Mouse (Mus musculus) embryonic facial prominence, embryonic 12.5 days (tissue): ENCODE measurements at regions not wholly inside any gene's neighbourhood (a gene's known extent, or its start where the extent isn't known, plus 50 kb on each side); places are given as distances from the start of the nearest gene placed in this dataset.

Source experiments
- ATAC-seq: fragments of 200-750 bp; cut with Nextera tagmentation; 2 replicates; pipeline ENCODE4 v1.8.0; 2017; ENCODE audit not compliant: insufficient number of reproducible peaks, insufficient read depth, low FRiP score, low TSS enrichment
- H3K27ac ChIP-seq: fragments of 300-500 bp; sonication (generic); 2 replicates; pipeline ENCODE4 v1.5.1; 2016; ENCODE audit warnings: mild to moderate bottlenecking
- H3K27me3 ChIP-seq: fragments of 300-500 bp; sonication (generic); 2 replicates; pipeline ENCODE4 v1.6.1; 2016; ENCODE audit warnings: mild to moderate bottlenecking, moderate library complexity
- H3K36me3 ChIP-seq: fragments of 300-500 bp; sonication (generic); 2 replicates; pipeline ENCODE4 v1.6.1; 2016; ENCODE audit warnings: mild to moderate bottlenecking
- H3K4me1 ChIP-seq: fragments of 300-500 bp; sonication (generic); 2 replicates; pipeline ENCODE4 v1.6.1; 2016
- H3K4me2 ChIP-seq: fragments of 300-500 bp; sonication (generic); replicated peaks from 2 replicates; pipeline ENCODE4 v1.6.1; 2016; ENCODE audit warnings: mild to moderate bottlenecking, moderate library complexity
- H3K4me3 ChIP-seq: fragments of 300-500 bp; sonication (generic); 2 replicates; pipeline ENCODE4 v1.5.1; 2016; ENCODE audit warnings: mild to moderate bottlenecking
- H3K9ac ChIP-seq: fragments of 300-500 bp; sonication (generic); 2 replicates; pipeline ENCODE4 v1.6.1; 2016; ENCODE audit warnings: mild to moderate bottlenecking, moderate library complexity
- H3K9me3 ChIP-seq: fragments of 300-500 bp; sonication (generic); 2 replicates; pipeline ENCODE4 v1.6.1; 2016; ENCODE audit warnings: mild to moderate bottlenecking, moderate library complexity
- WGBS: fragments of 180-500 bp; shearing (Covaris S2); methylation state at CpG from one replicate; pipeline ENCODE4 v1.1.7; 2016; 5-methylcytosine and 5-hydroxymethylcytosine counted together

GRCm38 (mm10) chr10:125839621-125840141 is 126.3 kb upstream of the Lrig3 start:
- no peaks in the 10 kb centered on the region for H3K9me3 ChIP-seq
- peak; percentile 19; the same call in 1 of the 2 replicates for ATAC-seq
- H3K9ac ChIP-seq, result no peak overlapping the region
- H3K36me3 ChIP-seq, result no peaks in the 10 kb centered on the region
- H3K27me3 ChIP-seq, result no peaks in the 10 kb centered on the region
- H3K4me1 ChIP-seq, result peaks cover 26% of the 10 kb centered on the region
- no peak overlapping the region for H3K4me3 ChIP-seq
- H3K4me2 ChIP-seq, result 0 out of 2 replicates have a peak overlapping the region, but pooled peaks have one; percentile 1
- whole genome bisulfite sequencing, result 23% methylated on average over 5 of the region's 5 CpGs
- H3K27ac ChIP-seq, result peak overlapping the region; percentile 50

GRCm38 (mm10) chr10:125840388-125840787 is 125.6 kb upstream of the Lrig3 start:
- H3K9me3 ChIP-seq, result no peaks in the 10 kb centered on the region
- no peaks in the 10 kb centered on the region for H3K36me3 ChIP-seq
- H3K9ac ChIP-seq, result no peak overlapping the region
- ATAC-seq, result no peak
- 83% methylated on average over 1 of the region's 1 CpGs for WGBS
- H3K27ac ChIP-seq, result no peak overlapping the region
- H3K4me2 ChIP-seq, result no peak overlapping the region
- no peaks in the 10 kb centered on the region for H3K27me3 ChIP-seq
- no peak overlapping the region for H3K4me3 ChIP-seq
- H3K4me1 ChIP-seq, result peaks cover 33% of the 10 kb centered on the region

- H3K4me1 ChIP-seq, result peaks cover 29% of the 10 kb centered on the region
- no peak overlapping the region for H3K4me3 ChIP-seq
- no peaks in the 10 kb centered on the region for H3K27me3 ChIP-seq
- no peaks in the 10 kb centered on the region for H3K36me3 ChIP-seq
- no peak overlapping the region for H3K4me2 ChIP-seq
- WGBS, result 17% methylated on average over 9 of the region's 9 CpGs
- H3K27ac ChIP-seq, result peak overlapping the region; percentile 65; the same call in 1 of the 2 replicates
- no peak overlapping the region for H3K9ac ChIP-seq
- no peaks in the 10 kb centered on the region for H3K9me3 ChIP-seq
- ATAC-seq, result peak; percentile 41; the same call in 1 of the 2 replicates
These were observed 121.6 kb upstream of the Lrig3 start for GRCm38 (mm10) chr10:125844336-125844865.

- no peaks in the 10 kb centered on the region for H3K9me3 ChIP-seq
- H3K4me1 ChIP-seq, result peaks cover 23% of the 10 kb centered on the region
- peak overlapping the region; percentile 37 for H3K27ac ChIP-seq
- H3K4me3 ChIP-seq, result peak overlapping the region; percentile 17; the same call in 1 of the 2 replicates
- H3K4me2 ChIP-seq, result peak overlapping the region; percentile 51
- no peaks in the 10 kb centered on the region for H3K27me3 ChIP-seq
- peak overlapping the region; percentile 7; the same call in 1 of the 2 replicates for H3K9ac ChIP-seq
- ATAC-seq, result 0 out of 2 replicates have a peak, but pooled peaks have one; percentile 41
- H3K36me3 ChIP-seq, result no peaks in the 10 kb centered on the region
- WGBS, result 3% methylated on average over 19 of the region's 19 CpGs
These were observed 120.9 kb upstream of the Lrig3 start for GRCm38 (mm10) chr10:125845014-125845514.

- H3K4me1 ChIP-seq, result peaks cover 6% of the 10 kb centered on the region
- no peaks in the 10 kb centered on the region for H3K9me3 ChIP-seq
- H3K27ac ChIP-seq, result no peak overlapping the region
- no peaks in the 10 kb centered on the region for H3K27me3 ChIP-seq
- H3K4me2 ChIP-seq, result no peak overlapping the region
- no peaks in the 10 kb centered on the region for H3K36me3 ChIP-seq
- ATAC-seq, result no peak
- no peak overlapping the region for H3K4me3 ChIP-seq
- WGBS, result 62% methylated on average over 9 of the region's 9 CpGs
- no peak overlapping the region for H3K9ac ChIP-seq
These were observed 115.6 kb upstream of the Lrig3 start for GRCm38 (mm10) chr10:125850370-125850769.

GRCm38 (mm10) chr10:125861734-125862133 is 104.2 kb upstream of the Lrig3 start:
- H3K36me3 ChIP-seq, result no peaks in the 10 kb centered on the region
- 86% methylated on average over 9 of the region's 9 CpGs for WGBS
- no peak overlapping the region for H3K9ac ChIP-seq

GRCm38 (mm10) chr10:125866346-125866745 is 99.6 kb upstream of the Lrig3 start:
- H3K4me2 ChIP-seq, result no peak overlapping the region
- no peaks in the 10 kb centered on the region for H3K4me1 ChIP-seq
- no peak for ATAC-seq
- H3K27me3 ChIP-seq, result no peaks in the 10 kb centered on the region
- no peaks in the 10 kb centered on the region for H3K36me3 ChIP-seq
- no peak overlapping the region for H3K9ac ChIP-seq
- no peak overlapping the region for H3K4me3 ChIP-seq
- WGBS, result 27% methylated on average over 6 of the region's 6 CpGs
- H3K9me3 ChIP-seq, result no peaks in the 10 kb centered on the region
- H3K27ac ChIP-seq, result no peak overlapping the region

More at GRCm38 (mm10) chr10:125861734-125862133, 104.2 kb upstream of the Lrig3 start:
- H3K27ac ChIP-seq, result no peak overlapping the region
- ATAC-seq, result no peak
- no peaks in the 10 kb centered on the region for H3K4me1 ChIP-seq
- no peaks in the 10 kb centered on the region for H3K9me3 ChIP-seq
- H3K4me2 ChIP-seq, result no peak overlapping the region
- H3K27me3 ChIP-seq, result no peaks in the 10 kb centered on the region
- H3K4me3 ChIP-seq, result no peak overlapping the region

- WGBS, result 74% methylated on average over 3 of the region's 3 CpGs
- ATAC-seq, result no peak
- no peaks in the 10 kb centered on the region for H3K9me3 ChIP-seq
These were observed 81.4 kb upstream of the Lrig3 start for GRCm38 (mm10) chr10:125884563-125884962.

GRCm38 (mm10) chr10:125885796-125886195 is 80.2 kb upstream of the Lrig3 start:
- H3K27ac ChIP-seq, result 0 out of 2 replicates have a peak overlapping the region, but pooled peaks have one; percentile 60
- 11% methylated on average over 6 of the region's 6 CpGs for WGBS

More at GRCm38 (mm10) chr10:125884563-125884962, 81.4 kb upstream of the Lrig3 start:
- no peaks in the 10 kb centered on the region for H3K36me3 ChIP-seq
- H3K4me3 ChIP-seq, result no peak overlapping the region
- H3K27me3 ChIP-seq, result no peaks in the 10 kb centered on the region
- H3K4me2 ChIP-seq, result no peak overlapping the region
- no peak overlapping the region for H3K9ac ChIP-seq
- no peak overlapping the region for H3K27ac ChIP-seq
- H3K4me1 ChIP-seq, result peaks cover 12% of the 10 kb centered on the region

GRCm38 (mm10) chr10:125892122-125892521 is 73.8 kb upstream of the Lrig3 start:
- H3K4me2 ChIP-seq, result no peak overlapping the region
- H3K9ac ChIP-seq, result no peak overlapping the region
- no peak overlapping the region for H3K27ac ChIP-seq
- no peak for ATAC-seq
- H3K9me3 ChIP-seq, result no peaks in the 10 kb centered on the region
- H3K27me3 ChIP-seq, result no peaks in the 10 kb centered on the region
- 0 out of 2 replicates have a peak, but pooled peaks cover 8% of the 10 kb centered on the region for H3K4me1 ChIP-seq
- WGBS, result 83% methylated on average over 7 of the region's 7 CpGs
- no peak overlapping the region for H3K4me3 ChIP-seq
- H3K36me3 ChIP-seq, result no peaks in the 10 kb centered on the region

More at GRCm38 (mm10) chr10:125885796-125886195, 80.2 kb upstream of the Lrig3 start:
- Histone ChIP-seq H3K9me3 (no peaks in the 10 kb centered on the region), H3K4me1 (0 out of 2 replicates have a peak, but pooled peaks cover 8% of the 10 kb centered on the region), H3K27me3 (no peaks in the 10 kb centered on the region), H3K4me3 (no peak overlapping the region), H3K36me3 (no peaks in the 10 kb centered on the region), H3K9ac (no peak overlapping the region), H3K4me2 (no peak overlapping the region)
- ATAC-seq, result no peak

GRCm38 (mm10) chr10:125895744-125896482 is 70.1 kb upstream of the Lrig3 start:
- no peaks in the 10 kb centered on the region for H3K36me3 ChIP-seq

More at GRCm38 (mm10) chr10:125895744-125896482, 70.1 kb upstream of the Lrig3 start:
- no peak overlapping the region for H3K4me3 ChIP-seq
- H3K4me2 ChIP-seq, result no peak overlapping the region
- H3K9ac ChIP-seq, result no peak overlapping the region
- WGBS, result 52% methylated on average over 7 of the region's 7 CpGs
- 0 out of 2 replicates have a peak, but pooled peaks cover 8% of the 10 kb centered on the region for H3K4me1 ChIP-seq
- no peaks in the 10 kb centered on the region for H3K27me3 ChIP-seq
- H3K27ac ChIP-seq, result no peak overlapping the region
- no peak for ATAC-seq
- H3K9me3 ChIP-seq, result no peaks in the 10 kb centered on the region
